Mouse (Mus musculus) ovary, postnatal 10 days (tissue): Measurements from ENCODE around the gene BC049352.

Experiments
- DNase-seq: peaks from one replicate; pipeline ENCODE4 v3.0.0; 2022; ENCODE audit warnings: low spot score

Gene BC049352

DNA sequence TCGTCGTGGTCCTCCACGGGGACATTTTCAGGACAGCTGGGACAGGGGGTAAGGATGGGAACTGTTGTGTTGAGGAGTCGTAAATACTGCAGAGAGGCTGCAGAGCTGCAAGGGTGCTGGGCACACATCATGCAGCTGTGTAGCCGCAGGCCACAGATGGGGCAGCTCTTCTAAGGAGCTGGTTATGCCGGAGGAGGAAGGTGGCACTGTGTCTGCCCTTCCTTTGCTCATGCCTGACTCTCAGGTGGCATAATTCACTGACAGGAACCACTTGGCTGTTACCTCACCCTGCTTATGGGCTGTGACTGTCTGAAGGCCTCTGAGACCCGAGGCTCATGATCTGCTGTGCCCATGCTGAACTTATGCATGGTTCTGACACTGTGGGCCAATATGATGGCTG is 68.5 kb downstream of the BC049352 start:
- DNase-seq = no peak

DNA sequence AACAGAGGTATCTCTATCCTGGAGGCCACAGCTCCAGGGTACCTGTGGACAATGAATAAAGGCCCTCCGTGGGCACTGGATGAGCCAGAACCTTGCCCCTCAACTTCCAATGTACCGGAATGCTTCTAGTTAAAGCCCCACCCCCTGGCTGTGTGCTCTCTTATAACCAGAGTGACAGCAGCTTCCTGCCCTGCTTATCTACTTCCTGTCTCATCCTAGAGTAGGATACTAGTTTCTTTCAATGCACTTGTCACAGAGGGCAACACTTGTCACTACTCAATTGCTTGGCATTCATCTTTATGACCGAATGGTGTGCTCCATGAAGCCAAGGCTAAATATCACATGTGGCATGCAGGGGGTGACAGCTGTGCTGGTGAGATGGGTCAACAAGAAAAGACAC is 69.5 kb downstream of the BC049352 start:
- no peak for DNase-seq

GRCm38 (mm10) chr9:45251990-45252389 is 70.2 kb downstream of the BC049352 start:
- DNase-seq = no peak

DNA sequence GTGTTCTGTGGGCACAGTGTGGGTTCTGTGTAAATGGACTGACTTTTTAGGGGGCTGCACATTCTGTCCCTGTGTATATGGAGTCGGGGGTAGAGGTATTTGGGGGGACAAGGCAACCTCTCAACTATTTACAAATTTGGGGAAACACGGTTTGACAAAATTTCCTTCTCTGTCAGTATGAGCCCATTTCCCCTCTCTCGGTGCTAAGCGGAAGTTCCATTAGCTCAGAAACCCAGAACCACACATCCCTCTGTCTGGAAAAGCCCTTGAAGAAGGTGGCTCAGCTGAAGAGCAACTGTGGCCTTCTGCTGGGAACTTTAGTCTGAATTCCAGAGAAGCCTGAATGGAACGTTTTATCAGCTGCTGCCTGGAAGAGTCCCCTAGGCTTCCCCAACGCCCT is 70.6 kb downstream of the BC049352 start:
- no peak for DNase-seq

DNA sequence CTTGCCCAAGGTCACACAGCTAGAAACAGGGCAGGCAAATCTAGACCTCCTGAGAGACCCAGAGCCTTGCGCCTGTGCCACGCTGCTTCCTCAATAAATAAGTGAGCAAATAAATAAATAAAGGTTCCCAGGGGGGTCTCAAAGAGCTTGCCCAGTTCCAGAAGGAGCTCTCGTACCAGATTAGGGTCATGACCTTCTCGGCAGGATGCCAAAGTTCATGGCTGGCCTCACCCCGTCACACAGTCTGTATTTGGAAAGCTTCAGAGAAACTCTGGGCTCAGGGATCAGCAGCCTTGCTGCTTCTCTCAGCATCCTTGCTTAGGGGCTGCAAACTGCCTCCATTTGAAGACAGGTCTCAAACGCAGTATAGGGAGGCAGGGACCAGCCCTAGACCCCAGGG is 72.2 kb downstream of the BC049352 start:
- no peak for DNase-seq

- DNase-seq = no peak
Observed at GRCm38 (mm10) chr9:45254605-45255004, 72.8 kb downstream of the BC049352 start.

DNA sequence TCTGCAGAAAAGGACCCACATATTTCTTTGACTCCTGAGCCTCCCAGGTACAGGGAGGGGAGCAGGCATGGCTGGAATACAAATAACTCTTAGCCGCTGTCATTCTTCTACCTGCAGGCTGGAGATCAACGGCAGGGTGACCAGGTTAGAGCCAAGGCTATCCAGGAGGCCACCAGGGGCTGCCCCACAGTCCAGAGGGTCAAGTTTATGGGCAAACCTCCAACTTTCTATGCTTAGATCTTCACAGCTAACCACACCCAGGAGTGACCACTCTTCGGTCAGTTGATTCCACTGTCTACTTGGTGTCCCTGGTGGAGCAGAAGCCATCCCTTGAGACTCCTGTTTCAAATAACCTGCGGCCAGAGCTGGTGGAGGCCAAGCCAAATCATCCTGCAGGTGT is 73.6 kb downstream of the BC049352 start:
- no peak for DNase-seq

GRCm38 (mm10) chr9:45255967-45256366 is 74.2 kb downstream of the BC049352 start:
- DNase-seq = no peak

- no peak for DNase-seq
Observed at GRCm38 (mm10) chr9:45259065-45259464, 77.3 kb downstream of the BC049352 start.

- DNase-seq = no peak
Observed at GRCm38 (mm10) chr9:45261466-45261865, 79.7 kb downstream of the BC049352 start.

- no peak for DNase-seq
Observed at GRCm38 (mm10) chr9:45261872-45262271, 80.1 kb downstream of the BC049352 start.

DNA sequence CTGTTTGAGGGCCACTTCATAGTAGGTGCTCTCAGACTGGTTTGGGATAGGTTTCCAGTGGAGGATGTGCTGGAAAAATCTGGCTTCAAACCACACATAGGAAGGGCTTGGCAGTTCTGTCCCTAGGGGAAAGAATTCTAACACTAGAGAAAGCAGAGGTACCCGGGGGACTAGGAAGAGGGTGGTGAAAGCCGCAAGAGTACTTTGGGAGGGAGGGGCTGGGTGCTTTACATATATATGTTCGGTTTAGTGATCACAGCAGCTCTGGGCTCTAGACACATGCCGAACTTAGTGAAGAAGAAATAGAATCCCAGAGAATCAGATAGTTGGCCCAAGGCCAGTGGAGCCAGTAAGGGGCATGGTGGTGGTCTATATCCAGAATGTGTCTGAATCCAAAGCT is 85.3 kb downstream of the BC049352 start:
- no peak for DNase-seq

- no peak for DNase-seq
Observed at GRCm38 (mm10) chr9:45268079-45268478, 86.3 kb downstream of the BC049352 start.

- no peak for DNase-seq
Observed at GRCm38 (mm10) chr9:45268597-45269325, 87.0 kb downstream of the BC049352 start, which contains the start of gene Il10ra. Il10ra (minus strand) TSS chr9:45269149.

DNA sequence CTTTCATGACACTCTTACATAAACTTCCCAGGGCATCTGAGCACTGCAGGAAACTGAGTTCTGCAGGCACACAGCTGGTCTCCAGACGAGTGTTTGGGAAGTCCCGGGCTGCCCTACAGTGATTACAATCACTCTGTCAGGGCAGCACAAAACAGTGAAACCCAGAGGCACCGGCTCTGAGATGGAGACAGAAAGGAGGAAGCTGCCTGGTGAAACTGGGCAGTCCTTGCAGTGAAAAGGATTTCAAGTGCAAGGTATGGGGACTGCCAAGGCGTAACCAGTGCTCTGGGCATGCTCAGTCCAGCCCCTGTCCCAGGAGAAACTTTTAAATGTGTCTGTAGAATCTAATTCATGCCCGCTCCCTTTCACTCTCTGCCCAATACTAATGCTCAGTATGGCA is 90.4 kb downstream of the BC049352 start:
- DNase-seq = no peak

DNA sequence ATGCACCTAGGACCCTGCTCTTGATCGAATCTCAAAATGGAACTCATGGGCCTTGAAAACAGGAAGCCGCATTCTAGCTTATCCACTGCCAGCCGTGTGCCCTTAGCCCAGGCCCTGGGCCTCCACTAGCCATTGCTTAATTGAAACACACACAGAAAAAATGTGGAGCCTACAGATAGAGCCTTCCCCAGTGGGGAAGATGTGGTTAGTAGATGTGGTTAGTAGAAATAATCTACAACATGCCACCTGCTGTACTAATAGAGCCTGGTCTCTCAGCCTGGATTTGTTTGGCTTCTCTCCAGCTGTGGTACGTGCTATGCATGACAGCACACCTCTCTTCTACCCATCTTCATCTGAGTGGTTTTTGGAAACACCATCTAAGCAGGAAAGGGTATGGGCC is 92.4 kb downstream of the BC049352 start:
- DNase-seq = no peak

DNA sequence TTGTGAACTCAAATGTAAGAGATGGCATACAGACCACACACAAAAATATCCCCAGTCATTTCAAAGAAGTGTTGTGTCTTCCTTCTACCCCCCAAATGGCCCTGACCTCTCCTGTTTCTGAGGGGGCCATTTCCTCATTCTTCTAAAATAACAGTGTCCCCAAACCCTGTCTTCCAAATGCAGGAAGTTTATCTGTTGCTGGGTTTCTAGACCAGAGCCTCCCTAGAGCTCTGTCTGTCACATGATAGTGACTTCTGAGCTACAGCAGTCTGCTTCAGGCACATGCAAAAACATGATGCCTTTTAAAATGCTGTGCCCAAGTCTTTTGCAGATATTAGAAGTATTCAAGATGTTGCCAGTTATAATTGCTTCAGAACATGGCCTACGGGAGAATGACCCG is 92.8 kb downstream of the BC049352 start:
- no peak for DNase-seq

GRCm38 (mm10) chr9:45280059-45280458 is 98.3 kb downstream of the BC049352 start:
- no peak for DNase-seq

GRCm38 (mm10) chr9:45280891-45281290 is 99.1 kb downstream of the BC049352 start:
- no peak for DNase-seq

GRCm38 (mm10) chr9:45282466-45282865 is 100.7 kb downstream of the BC049352 start:
- no peak for DNase-seq

- DNase-seq = no peak
Observed at GRCm38 (mm10) chr9:45291481-45292168, 109.8 kb downstream of the BC049352 start.

- no peak for DNase-seq
Observed at GRCm38 (mm10) chr9:45294210-45295011, 112.6 kb downstream of the BC049352 start.
